Mouse (Mus musculus) ES-Bruce4 (cell line): Measurements from ENCODE around the gene Dscaml1. TPM values are rescaled to one million over a fixed set of nuclear protein-coding genes. Genes with fewer than 3 reads are reported as not detected.

Experiments used
- H3K27ac ChIP-seq: 2 replicates; pipeline ENCODE4 v1.5.1; 2012; ENCODE audit warnings: low read length, inconsistent platforms; ENCODE audit not compliant: insufficient read depth
- H3K27me3 ChIP-seq: 2 replicates; pipeline ENCODE4 v1.6.1; 2012; ENCODE audit warnings: mild to moderate bottlenecking, low read length, inconsistent platforms; ENCODE audit not compliant: control insufficient read depth, poor library complexity, insufficient read depth, severe bottlenecking
- H3K36me3 ChIP-seq: 2 replicates; pipeline ENCODE4 v1.6.1; 2012; ENCODE audit warnings: inconsistent platforms, mild to moderate bottlenecking, low read length, moderate library complexity; ENCODE audit not compliant: control insufficient read depth, poor library complexity, insufficient read depth, severe bottlenecking
- H3K4me1 ChIP-seq: one replicate; pipeline ENCODE4 v1.8.1; 2011; ENCODE audit warnings: low read length; ENCODE audit not compliant: control insufficient read depth, insufficient read depth
- H3K4me3 ChIP-seq: 2 replicates; pipeline ENCODE4 v1.5.1; 2011; ENCODE audit warnings: low read depth, mild to moderate bottlenecking, low read length
- H3K9ac ChIP-seq: 2 replicates; pipeline ENCODE4 v1.6.1; 2012; ENCODE audit warnings: low read depth, mild to moderate bottlenecking, inconsistent platforms; ENCODE audit not compliant: poor library complexity, severe bottlenecking
- H3K9me3 ChIP-seq: replicated peaks from 2 replicates; pipeline ENCODE4 v1.6.1; 2012; ENCODE audit warnings: mild to moderate bottlenecking, low read length, inconsistent platforms; ENCODE audit not compliant: control insufficient read depth, poor library complexity, insufficient read depth, severe bottlenecking
- CTCF ChIP-seq: IDR thresholded peaks from one replicate; pipeline ENCODE4 v1.8.1; 2011; ENCODE audit warnings: low read depth, low read length
- EP300 ChIP-seq: IDR thresholded peaks from 2 replicates; pipeline ENCODE4 v1.6.1; 2011; ENCODE audit warnings: low read depth, low read length; ENCODE audit not compliant: insufficient read depth
- POLR2A ChIP-seq: IDR thresholded peaks from one replicate; pipeline ENCODE4 v1.8.1; 2011; ENCODE audit warnings: low read length; ENCODE audit not compliant: insufficient read depth
- polyA plus RNA-seq: library from polyadenylated mRNA; stranded (reverse); fragments of >200 nt; gene quantifications from 2 replicates; pipeline ENCODE4 v1.2.4, GENCODE M21; 2011; ENCODE audit warnings: low read depth; ENCODE audit not compliant: missing spikeins, insufficient read depth, insufficient read length

Gene Dscaml1
- polyA plus RNA-seq, 1 experiment = 4.0 TPM

- Histone ChIP-seq H3K4me1 (no peaks in the 10 kb centered on the region), H3K9me3 (no peaks in the 10 kb centered on the region), H3K9ac (no peak overlapping the region), H3K36me3 (no peaks in the 10 kb centered on the region), H3K27ac (no peak overlapping the region), H3K27me3 (no peaks in the 10 kb centered on the region), H3K4me3 (no peak overlapping the region)
- TF ChIP-seq POLR2A (no peak), EP300 (no peak)
Measured at GRCm38 (mm10) chr9:45633036-45633435, 206.6 kb downstream of the Dscaml1 start.

GRCm38 (mm10) chr9:45634978-45635377, 208.6 kb downstream of the Dscaml1 start:
- no peak for TF ChIP-seq POLR2A
- TF ChIP-seq EP300 = no peak
- Histone ChIP-seq H3K27me3 (no peaks in the 10 kb centered on the region), H3K4me1 (no peaks in the 10 kb centered on the region), H3K9me3 (no peaks in the 10 kb centered on the region), H3K27ac (no peak overlapping the region), H3K36me3 (no peaks in the 10 kb centered on the region), H3K9ac (no peak overlapping the region), H3K4me3 (no peak overlapping the region)

- Histone ChIP-seq H3K9me3 (no peaks in the 10 kb centered on the region), H3K36me3 (no peaks in the 10 kb centered on the region), H3K4me3 (no peak overlapping the region), H3K4me1 (no peaks in the 10 kb centered on the region), H3K27ac (no peak overlapping the region), H3K9ac (no peak overlapping the region), H3K27me3 (no peaks in the 10 kb centered on the region)
- TF ChIP-seq CTCF (no peak), POLR2A (no peak), EP300 (no peak)
Measured at GRCm38 (mm10) chr9:45637346-45637745, 210.9 kb downstream of the Dscaml1 start.

- no peak for TF ChIP-seq POLR2A
- TF ChIP-seq EP300 = no peak
- no peak for TF ChIP-seq CTCF
- Histone ChIP-seq H3K27ac (no peak overlapping the region), H3K4me3 (no peak overlapping the region), H3K9ac (no peak overlapping the region), H3K27me3 (no peaks in the 10 kb centered on the region), H3K4me1 (no peaks in the 10 kb centered on the region), H3K36me3 (no peaks in the 10 kb centered on the region), H3K9me3 (no peaks in the 10 kb centered on the region)
Measured at GRCm38 (mm10) chr9:45638184-45638917, 211.9 kb downstream of the Dscaml1 start.

- no peak overlapping the region for H3K9ac ChIP-seq
Measured at GRCm38 (mm10) chr9:45644833-45645388, 218.5 kb downstream of the Dscaml1 start.

DNA sequence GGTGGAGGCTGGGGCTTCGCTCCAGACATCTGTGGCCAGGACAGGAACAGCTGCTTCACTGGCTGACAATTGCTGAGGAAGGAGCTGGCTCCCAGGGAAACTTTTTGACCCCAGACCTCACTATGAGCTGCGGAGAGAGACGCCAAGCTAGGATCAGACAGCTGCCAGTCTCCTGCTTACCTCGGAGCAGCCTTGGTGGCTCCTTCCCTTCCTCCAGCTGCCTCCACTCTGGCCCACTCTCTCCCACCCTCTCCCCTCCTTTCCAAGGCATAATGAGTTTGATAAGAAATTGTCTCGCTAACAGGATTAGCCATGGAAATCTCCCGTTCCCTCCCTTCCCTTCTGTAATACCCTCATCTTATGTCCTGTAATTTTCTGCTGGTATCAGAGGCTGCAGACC, 219.1 kb downstream of the Dscaml1 start:
- Histone ChIP-seq H3K4me3 (no peak overlapping the region), H3K9ac (no peak overlapping the region), H3K4me1 (no peaks in the 10 kb centered on the region), H3K27ac (no peak overlapping the region), H3K27me3 (no peaks in the 10 kb centered on the region), H3K9me3 (no peaks in the 10 kb centered on the region), H3K36me3 (no peaks in the 10 kb centered on the region)
- no peak for TF ChIP-seq POLR2A
- no peak for TF ChIP-seq CTCF
- TF ChIP-seq EP300 = no peak

More at GRCm38 (mm10) chr9:45644833-45645388, 218.5 kb downstream of the Dscaml1 start:
- Histone ChIP-seq H3K27me3 (no peaks in the 10 kb centered on the region), H3K36me3 (no peaks in the 10 kb centered on the region), H3K4me3 (no peak overlapping the region), H3K4me1 (no peaks in the 10 kb centered on the region), H3K9me3 (no peaks in the 10 kb centered on the region), H3K27ac (no peak overlapping the region)
- no peak for TF ChIP-seq EP300
- TF ChIP-seq CTCF = no peak
- TF ChIP-seq POLR2A = no peak
